Mouse (Mus musculus): Measurements from ENCODE around the gene Tex26. TPM values are rescaled to one million over a fixed set of nuclear protein-coding genes. Genes with fewer than 3 reads are reported as not detected.

Tex26 gene
- polyA plus RNA-seq, 1 experiment from 2014 or later = not detected

GRCm38 (mm10) chr5:149451209-149451681, 11.8 kb downstream of the Tex26 start:
- no peaks in the 10 kb centered on the region for H3K27me3 ChIP-seq (ENCODE audit: insufficient read depth, low read length)
- H3K27ac ChIP-seq (ENCODE audit: low read depth) = no peak overlapping the region
- DNase-seq (no peak), ATAC-seq (no peak)
- no peaks in the 10 kb centered on the region for H3K9me3 ChIP-seq (ENCODE audit: low read length)
- no peaks in the 10 kb centered on the region for H3K4me1 ChIP-seq (ENCODE audit: insufficient read depth)
- no peak overlapping the region for H3K4me3 ChIP-seq (ENCODE audit: low read depth, low read length)
- H3K9ac ChIP-seq (replicated peaks) = no peak overlapping the region
- TF ChIP-seq CTCF (IDR thresholded peaks at IDR 0.05; ENCODE audit: low read depth) (no peak), EP300 (IDR thresholded peaks at IDR 0.05; ENCODE audit: low read depth) (no peak)
- no peaks in the 10 kb centered on the region for H3K36me3 ChIP-seq (replicated peaks; ENCODE audit: insufficient read depth, low read length)
- no peak overlapping the region for H3K4me2 ChIP-seq (ENCODE audit: low read depth, low read length)
- 63% methylated on average over 7 of the region's 7 CpGs for WGBS (ENCODE audit: insufficient replicate concordance)

DNA sequence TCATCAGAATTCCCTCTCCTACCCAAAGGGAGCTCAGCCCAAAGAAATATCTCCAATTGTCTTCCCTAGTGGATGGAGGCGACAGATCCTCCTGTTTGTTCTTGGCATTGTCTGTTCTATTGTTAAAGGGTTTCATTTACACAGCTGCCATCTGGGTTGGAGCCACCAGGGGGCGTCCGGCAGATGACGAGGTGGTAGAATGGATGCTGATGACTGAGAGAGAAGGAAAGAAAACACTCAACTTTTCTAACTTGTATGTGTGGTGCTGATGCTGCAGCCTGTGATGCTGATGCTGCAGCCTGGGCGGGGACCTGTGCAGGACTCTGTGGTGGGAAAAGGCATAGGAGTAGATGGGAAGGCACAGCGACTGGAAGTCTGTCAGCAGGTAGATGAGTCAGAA, 14.8 kb downstream of the Tex26 start:
- Histone ChIP-seq H3K4me3 (ENCODE audit: low read depth, low read length) (no peak overlapping the region), H3K27me3 (ENCODE audit: insufficient read depth, low read length) (no peaks in the 10 kb centered on the region), H3K9me3 (ENCODE audit: low read length) (no peaks in the 10 kb centered on the region), H3K9ac (replicated peaks) (no peak overlapping the region), H3K36me3 (replicated peaks; ENCODE audit: insufficient read depth, low read length) (no peaks in the 10 kb centered on the region), H3K4me1 (ENCODE audit: insufficient read depth) (no peaks in the 10 kb centered on the region), H3K27ac (ENCODE audit: low read depth) (no peak overlapping the region), H3K4me2 (ENCODE audit: low read depth, low read length) (no peak overlapping the region)
- WGBS (ENCODE audit: insufficient replicate concordance) = 22% methylated on average over 6 of the region's 6 CpGs
- DNase-seq (peak; percentile 71), ATAC-seq (no peak)
- TF ChIP-seq CTCF (IDR thresholded peaks at IDR 0.05; ENCODE audit: low read depth) (peak; percentile 83), EP300 (IDR thresholded peaks at IDR 0.05; ENCODE audit: low read depth) (no peak)

DNA sequence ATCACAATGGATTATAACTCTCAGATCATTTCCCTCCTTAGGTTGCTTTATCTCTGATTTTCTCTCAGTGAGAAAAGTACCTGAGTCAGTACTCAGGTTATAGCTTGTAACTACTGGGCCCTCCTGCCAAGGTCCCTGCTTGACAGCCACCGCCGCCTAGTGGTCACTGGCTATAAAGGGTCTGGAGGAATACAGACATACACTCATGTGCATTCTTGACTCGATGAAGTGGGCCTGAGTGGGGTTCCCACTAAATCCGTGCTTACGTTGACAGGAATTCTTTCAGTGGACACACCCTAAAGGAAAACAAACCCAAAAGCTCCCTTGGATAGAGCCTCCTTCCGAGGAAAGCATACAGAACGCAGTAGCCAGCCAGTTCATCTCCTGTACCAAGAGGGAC, 17.1 kb downstream of the Tex26 start:
- H3K4me2 ChIP-seq (ENCODE audit: low read depth, low read length) = no peak overlapping the region
- H3K36me3 ChIP-seq (replicated peaks; ENCODE audit: insufficient read depth, low read length) = no peaks in the 10 kb centered on the region
- H3K4me3 ChIP-seq (ENCODE audit: low read depth, low read length) = no peak overlapping the region
- 85% methylated on average over 7 of the region's 7 CpGs for WGBS (ENCODE audit: insufficient replicate concordance)
- no peak overlapping the region for H3K27ac ChIP-seq (ENCODE audit: low read depth)
- H3K9me3 ChIP-seq (ENCODE audit: low read length) = no peaks in the 10 kb centered on the region
- DNase-seq (no peak), ATAC-seq (no peak)
- no peak overlapping the region for H3K9ac ChIP-seq (replicated peaks)
- H3K4me1 ChIP-seq (ENCODE audit: insufficient read depth) = no peaks in the 10 kb centered on the region
- H3K27me3 ChIP-seq (ENCODE audit: insufficient read depth, low read length) = no peaks in the 10 kb centered on the region
- TF ChIP-seq EP300 (IDR thresholded peaks at IDR 0.05; ENCODE audit: low read depth) (no peak), CTCF (IDR thresholded peaks at IDR 0.05; ENCODE audit: low read depth) (peak; percentile 38)

- no peaks in the 10 kb centered on the region for H3K36me3 ChIP-seq (replicated peaks; ENCODE audit: insufficient read depth, low read length)
- ATAC-seq = no peak
These were observed 22.6 kb downstream of the Tex26 start for GRCm38 (mm10) chr5:149462071-149462470.

DNA sequence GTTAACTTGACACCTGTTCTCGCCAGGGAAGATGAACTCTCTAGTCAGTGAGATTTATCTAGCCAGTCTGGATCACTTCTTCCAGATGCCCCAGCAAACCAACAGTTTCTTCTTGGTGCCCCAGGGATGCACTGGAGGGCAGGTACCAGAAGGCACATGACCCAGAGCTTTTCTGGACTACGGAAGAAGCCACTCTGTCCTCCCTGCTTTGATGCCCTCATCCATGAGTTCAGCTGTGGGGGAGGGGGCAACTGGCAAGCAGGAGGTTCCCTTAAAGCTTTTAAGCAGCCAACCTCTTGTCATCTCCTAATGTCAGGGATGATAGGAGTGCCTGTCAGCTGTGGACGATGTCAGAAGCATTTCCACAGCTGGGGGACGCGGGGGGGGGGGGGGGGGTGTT, 25.8 kb downstream of the Tex26 start:
- H3K27ac ChIP-seq (ENCODE audit: low read depth) = no peak overlapping the region
- no peak overlapping the region for H3K4me3 ChIP-seq (ENCODE audit: low read depth, low read length)
- H3K9ac ChIP-seq (replicated peaks) = no peak overlapping the region
- no peak for TF ChIP-seq EP300 (IDR thresholded peaks at IDR 0.05; ENCODE audit: low read depth)
- TF ChIP-seq CTCF (IDR thresholded peaks at IDR 0.05; ENCODE audit: low read depth) = no peak
- no peaks in the 10 kb centered on the region for H3K4me1 ChIP-seq (ENCODE audit: insufficient read depth)
- WGBS (ENCODE audit: insufficient replicate concordance) = 39% methylated on average over 4 of the region's 5 CpGs
- DNase-seq (no peak), ATAC-seq (no peak)
- no peaks in the 10 kb centered on the region for H3K27me3 ChIP-seq (ENCODE audit: insufficient read depth, low read length)
- H3K36me3 ChIP-seq (replicated peaks; ENCODE audit: insufficient read depth, low read length) = no peaks in the 10 kb centered on the region
- H3K4me2 ChIP-seq (ENCODE audit: low read depth, low read length) = no peak overlapping the region
- no peaks in the 10 kb centered on the region for H3K9me3 ChIP-seq (ENCODE audit: low read length)

More at GRCm38 (mm10) chr5:149462071-149462470, 22.6 kb downstream of the Tex26 start:
- Histone ChIP-seq H3K27ac (ENCODE audit: low read depth) (no peak overlapping the region), H3K27me3 (ENCODE audit: insufficient read depth, low read length) (no peaks in the 10 kb centered on the region), H3K4me3 (ENCODE audit: low read depth, low read length) (no peak overlapping the region), H3K9ac (replicated peaks) (no peak overlapping the region), H3K4me1 (ENCODE audit: insufficient read depth) (no peaks in the 10 kb centered on the region), H3K4me2 (ENCODE audit: low read depth, low read length) (no peak overlapping the region), H3K9me3 (ENCODE audit: low read length) (no peaks in the 10 kb centered on the region)
- TF ChIP-seq CTCF (IDR thresholded peaks at IDR 0.05; ENCODE audit: low read depth) (no peak), EP300 (IDR thresholded peaks at IDR 0.05; ENCODE audit: low read depth) (no peak)
- no peak for DNase-seq
- WGBS (ENCODE audit: insufficient replicate concordance) = 73% methylated on average over 3 of the region's 3 CpGs

- no peaks in the 10 kb centered on the region for H3K36me3 ChIP-seq (replicated peaks; ENCODE audit: insufficient read depth, low read length)
- H3K9me3 ChIP-seq (ENCODE audit: low read length) = no peaks in the 10 kb centered on the region; the same call in 1 of the 2 replicates
- no peak overlapping the region for H3K4me3 ChIP-seq (ENCODE audit: low read depth, low read length)
- no peak for ATAC-seq
- no peaks in the 10 kb centered on the region for H3K4me1 ChIP-seq (ENCODE audit: insufficient read depth)
- WGBS (ENCODE audit: insufficient replicate concordance) = 90% methylated on average over 9 of the region's 9 CpGs
- no peak overlapping the region for H3K9ac ChIP-seq (replicated peaks)
- no peak overlapping the region for H3K27ac ChIP-seq (ENCODE audit: low read depth)
- H3K27me3 ChIP-seq (ENCODE audit: insufficient read depth, low read length) = no peaks in the 10 kb centered on the region
- no peak overlapping the region for H3K4me2 ChIP-seq (ENCODE audit: low read depth, low read length)
- DNase-seq = no peak
- TF ChIP-seq EP300 (IDR thresholded peaks at IDR 0.05; ENCODE audit: low read depth) = no peak
- TF ChIP-seq CTCF (IDR thresholded peaks at IDR 0.05; ENCODE audit: low read depth) = no peak
These were observed 34.7 kb downstream of the Tex26 start for GRCm38 (mm10) chr5:149474142-149474541.
